Mouse (Mus musculus) intestine, embryonic 15.5 days (tissue): ENCODE measurements at regions not wholly inside any gene's neighbourhood (a gene's known extent, or its start where the extent isn't known, plus 50 kb on each side); places are given as distances from the start of the nearest gene placed in this dataset.

Source experiments
- ATAC-seq: fragments of 200-750 bp; cut with Nextera tagmentation; 2 replicates; pipeline ENCODE4 v1.8.0; 2017; ENCODE audit warnings: moderate TSS enrichment, moderate library complexity
- H3K27ac ChIP-seq: fragments of 300-500 bp; sonication (generic); 2 replicates; pipeline ENCODE4 v1.5.1; 2015; ENCODE audit warnings: mild to moderate bottlenecking, inconsistent platforms
- H3K27me3 ChIP-seq: fragments of 300-500 bp; sonication (generic); replicated peaks from 2 replicates; pipeline ENCODE4 v1.6.1; 2015; ENCODE audit warnings: inconsistent platforms
- H3K36me3 ChIP-seq: fragments of 300-500 bp; sonication (generic); 2 replicates; pipeline ENCODE4 v1.6.1; 2015; ENCODE audit warnings: inconsistent platforms
- H3K4me1 ChIP-seq: fragments of 300-500 bp; sonication (generic); replicated peaks from 2 replicates; pipeline ENCODE4 v1.6.1; 2015; ENCODE audit warnings: inconsistent platforms
- H3K4me2 ChIP-seq: fragments of 300-500 bp; sonication (generic); replicated peaks from 2 replicates; pipeline ENCODE4 v1.6.1; 2015; ENCODE audit warnings: mild to moderate bottlenecking, inconsistent platforms
- H3K4me3 ChIP-seq: fragments of 300-500 bp; sonication (generic); replicated peaks from 2 replicates; pipeline ENCODE4 v1.5.1; 2015; ENCODE audit warnings: inconsistent platforms
- H3K9ac ChIP-seq: fragments of 300-500 bp; sonication (generic); 2 replicates; pipeline ENCODE4 v1.6.1; 2015; ENCODE audit warnings: inconsistent platforms
- H3K9me3 ChIP-seq: fragments of 300-500 bp; sonication (generic); 2 replicates; pipeline ENCODE4 v1.6.1; 2016; ENCODE audit warnings: inconsistent platforms
- WGBS: fragments of 180-500 bp; shearing (Covaris S2); methylation state at CpG from one replicate; pipeline ENCODE4 v1.1.7; 2015; 5-methylcytosine and 5-hydroxymethylcytosine counted together

GRCm38 (mm10) chr11:111904086-111904485 is 838.1 kb downstream of the Kcnj2 start:
- H3K9ac ChIP-seq: no peak overlapping the region
- no peak overlapping the region for H3K27ac ChIP-seq
- no peaks in the 10 kb centered on the region for H3K36me3 ChIP-seq
- H3K4me3 ChIP-seq: no peak overlapping the region
- H3K27me3 ChIP-seq: no peaks in the 10 kb centered on the region
- H3K4me2 ChIP-seq: no peak overlapping the region
- ATAC-seq: no peak
- WGBS: 74% methylated on average over 4 of the region's 4 CpGs
- no peaks in the 10 kb centered on the region for H3K9me3 ChIP-seq
- no peaks in the 10 kb centered on the region for H3K4me1 ChIP-seq

GRCm38 (mm10) chr11:111913891-111914290 is 847.9 kb downstream of the Kcnj2 start:
- Histone ChIP-seq H3K4me3 (no peak overlapping the region), H3K36me3 (no peaks in the 10 kb centered on the region), H3K9ac (no peak overlapping the region), H3K27ac (no peak overlapping the region), H3K27me3 (no peaks in the 10 kb centered on the region), H3K9me3 (no peaks in the 10 kb centered on the region), H3K4me2 (no peak overlapping the region), H3K4me1 (no peaks in the 10 kb centered on the region)
- WGBS: 84% methylated on average over 8 of the region's 8 CpGs
- ATAC-seq: no peak

- no peak for ATAC-seq
- H3K36me3 ChIP-seq: no peaks in the 10 kb centered on the region
- H3K27ac ChIP-seq: no peak overlapping the region
- no peak overlapping the region for H3K4me2 ChIP-seq
- no peaks in the 10 kb centered on the region for H3K4me1 ChIP-seq
- H3K9ac ChIP-seq: no peak overlapping the region
- no peak overlapping the region for H3K4me3 ChIP-seq
- H3K27me3 ChIP-seq: no peaks in the 10 kb centered on the region
- WGBS: 96% methylated on average over 1 of the region's 1 CpGs
- no peaks in the 10 kb centered on the region for H3K9me3 ChIP-seq
These were observed 855.7 kb upstream of the Sox9 start for GRCm38 (mm10) chr11:111926336-111926735.

- no peak overlapping the region for H3K4me3 ChIP-seq
- no peak overlapping the region for H3K27ac ChIP-seq
- H3K4me2 ChIP-seq: no peak overlapping the region
- no peaks in the 10 kb centered on the region for H3K27me3 ChIP-seq
- H3K36me3 ChIP-seq: no peaks in the 10 kb centered on the region
- no peak for ATAC-seq
- H3K9me3 ChIP-seq: no peaks in the 10 kb centered on the region
- H3K4me1 ChIP-seq: no peaks in the 10 kb centered on the region
- WGBS: 79% methylated on average over 10 of the region's 10 CpGs
- H3K9ac ChIP-seq: no peak overlapping the region
These were observed 852.7 kb upstream of the Sox9 start for GRCm38 (mm10) chr11:111929366-111929765.

GRCm38 (mm10) chr11:111932052-111932451 is 850.0 kb upstream of the Sox9 start:
- no peak for ATAC-seq
- Histone ChIP-seq H3K9ac (no peak overlapping the region), H3K4me1 (no peaks in the 10 kb centered on the region), H3K36me3 (no peaks in the 10 kb centered on the region), H3K4me2 (no peak overlapping the region), H3K27ac (no peak overlapping the region), H3K9me3 (no peaks in the 10 kb centered on the region), H3K27me3 (no peaks in the 10 kb centered on the region), H3K4me3 (no peak overlapping the region)
- WGBS: 77% methylated on average over 1 of the region's 1 CpGs

- Histone ChIP-seq H3K27ac (no peak overlapping the region), H3K9ac (no peak overlapping the region), H3K9me3 (no peaks in the 10 kb centered on the region), H3K4me3 (no peak overlapping the region), H3K27me3 (no peaks in the 10 kb centered on the region), H3K36me3 (no peaks in the 10 kb centered on the region), H3K4me2 (no peak overlapping the region), H3K4me1 (no peaks in the 10 kb centered on the region)
- 58% methylated on average over 8 of the region's 8 CpGs for WGBS
- ATAC-seq: no peak
These were observed 837.7 kb upstream of the Sox9 start for GRCm38 (mm10) chr11:111944282-111944681.

GRCm38 (mm10) chr11:111945806-111946205 is 836.2 kb upstream of the Sox9 start:
- Histone ChIP-seq H3K4me3 (no peak overlapping the region), H3K9ac (no peak overlapping the region), H3K27ac (no peak overlapping the region), H3K4me2 (no peak overlapping the region), H3K4me1 (no peaks in the 10 kb centered on the region), H3K36me3 (no peaks in the 10 kb centered on the region), H3K9me3 (no peaks in the 10 kb centered on the region), H3K27me3 (no peaks in the 10 kb centered on the region)
- no peak for ATAC-seq

GRCm38 (mm10) chr11:111947671-111948070 is 834.4 kb upstream of the Sox9 start:
- H3K27me3 ChIP-seq: no peaks in the 10 kb centered on the region
- H3K9ac ChIP-seq: no peak overlapping the region
- WGBS: 73% methylated on average over 6 of the region's 6 CpGs
- H3K27ac ChIP-seq: no peak overlapping the region
- no peaks in the 10 kb centered on the region for H3K4me1 ChIP-seq
- ATAC-seq: no peak
- H3K9me3 ChIP-seq: no peaks in the 10 kb centered on the region
- no peaks in the 10 kb centered on the region for H3K36me3 ChIP-seq
- no peak overlapping the region for H3K4me2 ChIP-seq
- H3K4me3 ChIP-seq: no peak overlapping the region

- H3K9me3 ChIP-seq: no peaks in the 10 kb centered on the region
- H3K36me3 ChIP-seq: no peaks in the 10 kb centered on the region
- H3K9ac ChIP-seq: no peak overlapping the region
- no peaks in the 10 kb centered on the region for H3K4me1 ChIP-seq
- H3K27me3 ChIP-seq: no peaks in the 10 kb centered on the region
- no peak overlapping the region for H3K4me2 ChIP-seq
- H3K4me3 ChIP-seq: no peak overlapping the region
- ATAC-seq: no peak
- H3K27ac ChIP-seq: no peak overlapping the region
- 82% methylated on average over 5 of the region's 5 CpGs for WGBS
These were observed 828.6 kb upstream of the Sox9 start for GRCm38 (mm10) chr11:111953421-111953820.

GRCm38 (mm10) chr11:111957721-111958287 is 824.2 kb upstream of the Sox9 start:
- Histone ChIP-seq H3K4me1 (no peaks in the 10 kb centered on the region), H3K9me3 (no peaks in the 10 kb centered on the region), H3K27me3 (no peaks in the 10 kb centered on the region), H3K9ac (no peak overlapping the region), H3K4me2 (no peak overlapping the region), H3K36me3 (no peaks in the 10 kb centered on the region), H3K27ac (no peak overlapping the region), H3K4me3 (no peak overlapping the region)
- 57% methylated on average over 5 of the region's 5 CpGs for WGBS
- no peak for ATAC-seq

- no peak overlapping the region for H3K27ac ChIP-seq
- H3K9ac ChIP-seq: no peak overlapping the region
- 65% methylated on average over 10 of the region's 10 CpGs for WGBS
- no peak overlapping the region for H3K4me3 ChIP-seq
- no peaks in the 10 kb centered on the region for H3K9me3 ChIP-seq
- H3K4me1 ChIP-seq: no peaks in the 10 kb centered on the region
- no peak overlapping the region for H3K4me2 ChIP-seq
- ATAC-seq: no peak
- no peaks in the 10 kb centered on the region for H3K36me3 ChIP-seq
- no peaks in the 10 kb centered on the region for H3K27me3 ChIP-seq
These were observed 820.8 kb upstream of the Sox9 start for GRCm38 (mm10) chr11:111961047-111961837.

- H3K9me3 ChIP-seq: no peaks in the 10 kb centered on the region
- H3K4me2 ChIP-seq: no peak overlapping the region
- no peaks in the 10 kb centered on the region for H3K4me1 ChIP-seq
- H3K27me3 ChIP-seq: no peaks in the 10 kb centered on the region
- H3K36me3 ChIP-seq: no peaks in the 10 kb centered on the region
- WGBS: 47% methylated on average over 2 of the region's 2 CpGs
- ATAC-seq: no peak
- no peak overlapping the region for H3K4me3 ChIP-seq
- no peak overlapping the region for H3K27ac ChIP-seq
- H3K9ac ChIP-seq: no peak overlapping the region
These were observed 820.2 kb upstream of the Sox9 start for GRCm38 (mm10) chr11:111961846-111962245.

GRCm38 (mm10) chr11:111964066-111964465 is 818.0 kb upstream of the Sox9 start:
- no peak for ATAC-seq
- Histone ChIP-seq H3K9ac (no peak overlapping the region), H3K4me1 (no peaks in the 10 kb centered on the region), H3K4me3 (no peak overlapping the region), H3K27me3 (no peaks in the 10 kb centered on the region), H3K36me3 (no peaks in the 10 kb centered on the region), H3K27ac (no peak overlapping the region), H3K9me3 (no peaks in the 10 kb centered on the region), H3K4me2 (no peak overlapping the region)
- 87% methylated on average over 6 of the region's 6 CpGs for WGBS
